Mouse (Mus musculus): Measurements from ENCODE around the gene Frs3. TPM values are rescaled to one million over a fixed set of nuclear protein-coding genes. Genes with fewer than 3 reads are reported as not detected.
A peak's percentile ranks its signal among the peaks of the same experiment; 100 is the strongest.
"Not testable (repeated sequence)": the region's sequence is repeated elsewhere in the genome, so short reads cannot be mapped to it uniquely, and the experiment has no call there.

Frs3 gene
- total RNA-seq (2022), result 10 to 100 TPM; 28.6 to 36.7 (median 31.2) TPM

GRCm38 (mm10) chr17:47688608-47689575 is at the start of gene Frs3:
Frs3 (plus strand) TSS chr17:47689030.
- peak; percentile 63 to 75 for DNase-seq (ENCODE audit: low spot score in 2 of 2)

- no peak for DNase-seq (ENCODE audit: low spot score in 2 of 2)
Observed at GRCm38 (mm10) chr17:47642992-47643391, 45.8 kb upstream of the Frs3 start.

- DNase-seq (ENCODE audit: low spot score in 2 of 2), result peak in 1 of 2 experiments; percentile 45
Observed at GRCm38 (mm10) chr17:47646683-47647082, 42.1 kb upstream of the Frs3 start.

GRCm38 (mm10) chr17:47648966-47649365 is 39.9 kb upstream of the Frs3 start:
- DNase-seq (ENCODE audit: low spot score in 2 of 2), result no peak

- DNase-seq (ENCODE audit: low spot score in 2 of 2), result no peak
Observed at GRCm38 (mm10) chr17:47651953-47652352, 36.9 kb upstream of the Frs3 start.

- DNase-seq (ENCODE audit: low spot score in 2 of 2), result not testable (repeated sequence)
Observed at GRCm38 (mm10) chr17:47654346-47654745, 34.5 kb upstream of the Frs3 start.

GRCm38 (mm10) chr17:47655697-47656096 is 33.1 kb upstream of the Frs3 start:
- DNase-seq (ENCODE audit: low spot score in 2 of 2), result no peak

GRCm38 (mm10) chr17:47657901-47658300 is 30.9 kb upstream of the Frs3 start:
- DNase-seq (ENCODE audit: low spot score in 2 of 2), result no peak

GRCm38 (mm10) chr17:47658741-47659243 is 30.0 kb upstream of the Frs3 start:
- DNase-seq (ENCODE audit: low spot score in 2 of 2), result no peak

- DNase-seq (ENCODE audit: low spot score in 2 of 2), result no peak
Observed at GRCm38 (mm10) chr17:47663009-47663713, 25.7 kb upstream of the Frs3 start.

GRCm38 (mm10) chr17:47664474-47664873 is 24.4 kb upstream of the Frs3 start:
- DNase-seq (ENCODE audit: low spot score in 2 of 2), result no peak

- no peak for DNase-seq (ENCODE audit: low spot score in 2 of 2)
Observed at GRCm38 (mm10) chr17:47669166-47669565, 19.7 kb upstream of the Frs3 start.

GRCm38 (mm10) chr17:47671988-47672310 is 16.9 kb upstream of the Frs3 start:
- DNase-seq (ENCODE audit: low spot score in 2 of 2), result no peak

- DNase-seq (ENCODE audit: low spot score in 2 of 2), result no peak
Observed at GRCm38 (mm10) chr17:47672311-47673111, 16.3 kb upstream of the Frs3 start.

- DNase-seq (ENCODE audit: low spot score in 2 of 2), result peak in 1 of 2 experiments; percentile 82
Observed at GRCm38 (mm10) chr17:47676581-47676980, 12.2 kb upstream of the Frs3 start.

GRCm38 (mm10) chr17:47678238-47678637 is 10.6 kb upstream of the Frs3 start:
- DNase-seq (ENCODE audit: low spot score in 2 of 2), result no peak

GRCm38 (mm10) chr17:47678702-47679101 is 10.1 kb upstream of the Frs3 start:
- no peak for DNase-seq (ENCODE audit: low spot score in 2 of 2)

- no peak for DNase-seq (ENCODE audit: low spot score in 2 of 2)
Observed at GRCm38 (mm10) chr17:47682836-47683235, 6.0 kb upstream of the Frs3 start.

GRCm38 (mm10) chr17:47687409-47688343 is 1.2 kb upstream of the Frs3 start:
- DNase-seq (ENCODE audit: low spot score in 2 of 2), result peak; percentile 94 to 95

GRCm38 (mm10) chr17:47688344-47688607 is 554 bp upstream of the Frs3 start, which contains the start of gene Tomm6:
Tomm6 (minus strand) TSS chr17:47688386.
- DNase-seq (ENCODE audit: low spot score in 2 of 2), result no peak

Data from layer of hippocampus, adult 8-10 months (tissue).